ENCODE assay signal across 22 mouse cellular contexts in the genomic region with DNA sequence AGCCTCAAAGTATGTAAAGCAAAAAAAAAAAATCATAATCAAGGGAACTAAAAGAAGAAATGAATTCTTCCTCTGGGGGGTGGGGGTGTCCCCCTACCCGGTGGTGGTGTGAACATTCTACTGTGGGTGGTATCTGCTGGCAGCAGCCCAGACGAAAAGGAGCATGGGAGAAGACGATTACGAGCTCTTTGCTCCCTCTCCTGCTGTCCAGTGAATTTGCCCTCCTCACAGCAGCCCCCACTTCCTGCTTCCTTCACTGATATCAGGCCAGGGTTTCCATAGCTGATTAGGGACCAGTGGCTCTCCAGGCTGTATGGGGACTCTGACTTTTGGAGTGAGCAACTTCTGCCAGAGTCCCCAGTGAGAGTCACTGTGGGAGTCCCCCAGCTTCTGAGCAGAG. TPM values are rescaled to one million over a fixed set of nuclear protein-coding genes. Genes with fewer than 3 reads are reported as not detected.
DNase-seq lines count a peak whose midpoint lies in the region; ATAC-seq and TF ChIP-seq lines count a peak whose summit lies in the region.
"Had no signal": no experiment of that assay in that cellular context is flagged by ENCODE, and none has a peak within 500 bp of the region (broad histone marks: within the 10 kb centered on the region; RNA-seq: fewer than 3 reads in every experiment).

No protein-coding gene starts in this region.

- 0 out of 2 replicates have a peak overlapping the region, but pooled peaks have one; percentile 22 for H3K9ac ChIP-seq in heart, embryonic 11.5 days (ENCODE audit: low read depth, low read length)
- no peak overlapping the region for H3K9ac ChIP-seq in lung, embryonic 14.5 days
- H3K9ac ChIP-seq in heart, postnatal 0 days (replicated peaks; ENCODE audit: low read depth, low read length): no peak overlapping the region
- no peak overlapping the region for H3K9ac ChIP-seq in liver, embryonic 16.5 days (ENCODE audit: low read depth, low read length)
- H3K9ac ChIP-seq in forebrain, embryonic 12.5 days: no peak overlapping the region
- H3K9ac ChIP-seq: forebrain, postnatal 0 days; hindbrain, embryonic 13.5 days; midbrain, embryonic 15.5 days had no signal

- no peaks in the 10 kb centered on the region for H3K36me3 ChIP-seq in heart, embryonic 11.5 days (ENCODE audit: control insufficient read depth, insufficient read depth, low read length)
- no peaks in the 10 kb centered on the region for H3K36me3 ChIP-seq in lung, embryonic 14.5 days (ENCODE audit: insufficient read depth)
- no peaks in the 10 kb centered on the region for H3K36me3 ChIP-seq in heart, postnatal 0 days (replicated peaks; ENCODE audit: control insufficient read depth, insufficient read depth, low read length)
- H3K36me3 ChIP-seq in liver, embryonic 16.5 days (ENCODE audit: control insufficient read depth, insufficient read depth): no peaks in the 10 kb centered on the region
- H3K36me3 ChIP-seq in forebrain, embryonic 12.5 days (replicated peaks): no peaks in the 10 kb centered on the region
- H3K36me3 ChIP-seq: hindbrain, embryonic 13.5 days; midbrain, embryonic 15.5 days had no signal

- DNase-seq in heart, postnatal 14 days: no peak
- DNase-seq in lung, embryonic 14.5 days: peak; percentile 35
- no peak for DNase-seq in lung, postnatal 14 days
- DNase-seq in heart, postnatal 0 days (ENCODE audit: low spot score): peak; percentile 36
- DNase-seq: adrenal gland, postnatal 10 days; embryo, embryonic 11 days; forebrain, postnatal 0 days; kidney, adult 2 months; kidney, postnatal 36 days; left cerebral cortex, postnatal 4 days; spleen, adult 18-20 months; thymus, adult 18-20 months; thymus, postnatal 4 days had no signal

- WGBS in heart, embryonic 11.5 days (ENCODE audit: insufficient replicate concordance): 7% methylated on average over 4 of the region's 4 CpGs
- 8% methylated on average over 4 of the region's 4 CpGs for WGBS in lung, embryonic 14.5 days
- WGBS in heart, postnatal 0 days: 2% methylated on average over 4 of the region's 4 CpGs
- 13% methylated on average over 4 of the region's 4 CpGs for WGBS in liver, embryonic 16.5 days (ENCODE audit: insufficient replicate concordance)
- 41% methylated on average over 4 of the region's 4 CpGs for WGBS in forebrain, embryonic 12.5 days

- no peaks in the 10 kb centered on the region for H3K9me3 ChIP-seq in heart, embryonic 11.5 days (replicated peaks; ENCODE audit: control insufficient read depth, low read length)
- no peaks in the 10 kb centered on the region for H3K9me3 ChIP-seq in lung, embryonic 14.5 days (ENCODE audit: low read depth, low read length)
- H3K9me3 ChIP-seq in heart, postnatal 0 days (replicated peaks; ENCODE audit: control insufficient read depth, low read length): no peaks in the 10 kb centered on the region
- no peaks in the 10 kb centered on the region for H3K9me3 ChIP-seq in liver, embryonic 16.5 days (replicated peaks; ENCODE audit: control insufficient read depth, low read length)
- no peaks in the 10 kb centered on the region for H3K9me3 ChIP-seq in forebrain, embryonic 12.5 days
- H3K9me3 ChIP-seq: hindbrain, embryonic 13.5 days; midbrain, embryonic 15.5 days had no signal

- no peak overlapping the region for H3K4me2 ChIP-seq in heart, embryonic 11.5 days
- no peak overlapping the region for H3K4me2 ChIP-seq in lung, embryonic 14.5 days
- no peak overlapping the region for H3K4me2 ChIP-seq in heart, postnatal 0 days (ENCODE audit: low read depth, low read length)
- no peak overlapping the region for H3K4me2 ChIP-seq in liver, embryonic 16.5 days (ENCODE audit: low read depth, low read length)
- no peak overlapping the region for H3K4me2 ChIP-seq in forebrain, embryonic 12.5 days
- H3K4me2 ChIP-seq: hindbrain, embryonic 13.5 days; midbrain, embryonic 15.5 days had no signal

- intact Hi-C loops in heart, postnatal 14 days (cut with DNase I): loop anchor here (10.0 kb wide), 1 partner anchor 674 kb away; no protein-coding TSS in a partner anchor

- no peak for TF ChIP-seq CTCF in lung, embryonic 14.5 days (IDR thresholded peaks at IDR 0.05; ENCODE audit: low read depth)
- TF ChIP-seq CTCF in heart, postnatal 0 days (IDR thresholded peaks at IDR 0.05; ENCODE audit: low read depth): no peak

- no peak for TF ChIP-seq EP300 in heart, postnatal 0 days (IDR thresholded peaks at IDR 0.05; ENCODE audit: low read depth)

- peak; percentile 45; the same call in 1 of the 2 replicates for ATAC-seq in heart, embryonic 11.5 days (replicated peaks; ENCODE audit: insufficient number of reproducible peaks, low FRiP score, low TSS enrichment)
- no peak for ATAC-seq in lung, embryonic 14.5 days (ENCODE audit: insufficient read depth)
- ATAC-seq in heart, postnatal 0 days (ENCODE audit: insufficient read depth, low read depth): 0 out of 2 replicates have a peak, but pooled peaks have one; percentile 16
- ATAC-seq in liver, embryonic 16.5 days (ENCODE audit: low read depth): peak; percentile 27; the same call in 1 of the 2 replicates
- no peak for ATAC-seq in forebrain, embryonic 12.5 days (ENCODE audit: low FRiP score)
- ATAC-seq: activated CD4-positive, CD25-positive, alpha-beta regulatory T cell, adult 4 months; forebrain, postnatal 0 days; inflammation-experienced regulatory T-cells, adult 6 months; lung, postnatal 0 days; midbrain, embryonic 15.5 days had no signal

- H3K4me1 ChIP-seq in heart, embryonic 11.5 days (ENCODE audit: control insufficient read depth, insufficient read depth, low read length): peaks cover 27% of the 10 kb centered on the region
- H3K4me1 ChIP-seq in lung, embryonic 14.5 days (ENCODE audit: insufficient read depth): peaks cover 8% of the 10 kb centered on the region; the same call in 1 of the 2 replicates
- peaks cover 12% of the 10 kb centered on the region; the same call in 1 of the 2 replicates for H3K4me1 ChIP-seq in heart, postnatal 0 days (ENCODE audit: control insufficient read depth, insufficient read depth)
- no peaks in the 10 kb centered on the region for H3K4me1 ChIP-seq in liver, embryonic 16.5 days (ENCODE audit: control insufficient read depth, low read depth, low read length)
- peaks cover 13% of the 10 kb centered on the region for H3K4me1 ChIP-seq in forebrain, embryonic 12.5 days

- H3K27ac ChIP-seq in heart, embryonic 11.5 days (ENCODE audit: low read depth, low read length): peak overlapping the region; percentile 65
- H3K27ac ChIP-seq in lung, embryonic 14.5 days (ENCODE audit: low read depth): no peak overlapping the region
- H3K27ac ChIP-seq in heart, postnatal 0 days (ENCODE audit: low read depth): no peak overlapping the region
- no peak overlapping the region for H3K27ac ChIP-seq in liver, embryonic 16.5 days (ENCODE audit: low read length)
- H3K27ac ChIP-seq in forebrain, embryonic 12.5 days: no peak overlapping the region
- H3K27ac ChIP-seq: hindbrain, embryonic 13.5 days; midbrain, embryonic 15.5 days had no signal

- no peak overlapping the region for H3K4me3 ChIP-seq in heart, embryonic 11.5 days (ENCODE audit: low read depth, low read length)
- no peak overlapping the region for H3K4me3 ChIP-seq in lung, embryonic 14.5 days (ENCODE audit: low read depth, low read length)
- H3K4me3 ChIP-seq in heart, postnatal 0 days (ENCODE audit: low read depth, low read length): no peak overlapping the region
- H3K4me3 ChIP-seq in liver, embryonic 16.5 days (ENCODE audit: low read depth, low read length): no peak overlapping the region
- H3K4me3 ChIP-seq in forebrain, embryonic 12.5 days (replicated peaks): no peak overlapping the region
- H3K4me3 ChIP-seq: hindbrain, embryonic 13.5 days; midbrain, embryonic 15.5 days; myocyte had no signal

- H3K27me3 ChIP-seq in heart, embryonic 11.5 days (ENCODE audit: control insufficient read depth, insufficient read depth, low read length): no peaks in the 10 kb centered on the region
- H3K27me3 ChIP-seq in lung, embryonic 14.5 days (ENCODE audit: insufficient read depth, low read length): no peaks in the 10 kb centered on the region
- no peaks in the 10 kb centered on the region for H3K27me3 ChIP-seq in heart, postnatal 0 days (ENCODE audit: control insufficient read depth, insufficient read depth, low read length)
- H3K27me3 ChIP-seq in liver, embryonic 16.5 days (ENCODE audit: control insufficient read depth, insufficient read depth, low read depth, low read length): no peaks in the 10 kb centered on the region
- no peaks in the 10 kb centered on the region for H3K27me3 ChIP-seq in forebrain, embryonic 12.5 days
- H3K27me3 ChIP-seq: hindbrain, embryonic 13.5 days; midbrain, embryonic 15.5 days had no signal

RNA-seq across cellular contexts. Expression of a gene that starts 17.3 kb away (rescaled TPM):
- 49.0 and 49.1 TPM in 2 replicates for polyA plus RNA-seq in heart, embryonic 11.5 days (2014; fragmentation: Nextera tagmentation; extraction: Ambion mirVana)
- total RNA-seq in heart, postnatal 14 days (2021): 10 to 100 TPM; 51.1 to 55.8 TPM
- 51.7 and 61.4 TPM in 2 replicates for polyA plus RNA-seq in lung, embryonic 14.5 days (2014; fragmentation: Nextera tagmentation; extraction: Ambion mirVana)
- total RNA-seq in heart, postnatal 0 days (2014; rRNA removed; ENCODE audit: low replicate concordance): 57.7 and 61.1 TPM in 2 replicates
- 23.8 and 23.9 TPM in 2 replicates for polyA plus RNA-seq in heart, postnatal 0 days (2015; fragmentation: Nextera tagmentation; extraction: Ambion mirVana)
- 4.9 and 5.1 TPM in 2 replicates for polyA plus RNA-seq in liver, embryonic 16.5 days (2015; fragmentation: Nextera tagmentation; extraction: Ambion mirVana)
- 36.8 and 56.9 TPM in 2 replicates for polyA plus RNA-seq in forebrain, embryonic 12.5 days (2016; fragmentation: Nextera tagmentation; extraction: Ambion mirVana)

Comparison
In these comparisons a context has a peak if more than half of its experiments do, and no peak if none do; other contexts are left out.
1. DNase-seq: peak in lung, embryonic 14.5 days (single experiment) and heart, postnatal 0 days (single experiment); none in heart, postnatal 14 days (0 of 2) and lung, postnatal 14 days (single experiment).
2. ATAC-seq: peak in heart, embryonic 11.5 days (single experiment), heart, postnatal 0 days (single experiment) and liver, embryonic 16.5 days (single experiment); none in lung, embryonic 14.5 days (single experiment) and forebrain, embryonic 12.5 days (single experiment).